Mouse (Mus musculus) kidney, adult 9 months (tissue): ENCODE results near the gene Abhd17c.

Experiments used
- DNase-seq: peaks from one replicate; pipeline ENCODE4 v3.0.0; 2022

Gene Abhd17c

DNA sequence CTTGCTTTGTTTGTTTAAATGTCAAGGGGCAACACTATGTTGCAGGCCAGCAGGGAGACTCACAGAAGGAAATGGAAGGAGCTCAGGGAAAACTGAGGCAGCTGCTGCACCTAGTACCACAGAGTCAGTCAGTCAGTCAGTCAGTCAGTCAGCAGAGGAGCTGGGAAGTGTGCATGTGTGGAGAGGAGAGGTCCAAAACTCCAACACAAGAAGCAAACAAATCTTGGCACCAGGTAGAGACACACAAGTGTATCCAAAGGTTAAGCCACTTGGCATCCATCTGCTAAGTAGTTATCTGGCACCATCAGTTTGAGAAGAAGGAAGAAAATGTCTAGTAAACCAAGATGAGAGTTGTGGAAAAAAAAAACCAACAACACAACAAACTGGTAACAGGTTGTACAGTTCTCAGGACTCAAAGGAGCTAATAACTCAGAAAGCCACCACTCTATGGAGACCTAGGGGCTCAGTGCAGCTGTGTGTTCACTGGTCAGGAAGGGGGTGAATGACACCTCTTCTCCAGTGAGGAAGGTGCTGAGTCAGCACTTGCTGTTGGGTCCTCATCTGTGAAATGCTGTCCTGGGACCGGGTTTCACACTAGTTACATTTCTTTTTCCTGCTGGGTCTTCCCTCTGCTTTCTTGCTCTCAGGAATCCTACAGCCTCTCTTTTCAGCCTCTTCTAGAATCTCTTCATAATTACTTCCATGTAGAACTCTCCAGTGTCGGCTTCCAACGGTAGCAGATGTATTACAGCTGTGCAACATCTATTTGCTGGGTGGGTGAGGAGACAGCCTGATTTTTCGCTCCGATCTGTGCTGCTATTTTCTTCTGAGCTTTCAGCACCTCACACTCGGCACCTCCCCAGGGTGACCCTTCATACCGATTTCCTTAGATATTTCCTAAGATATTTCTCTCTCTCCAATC lies 34.8 kb downstream of the Abhd17c start:
- DNase-seq: peak; percentile 91

DNA sequence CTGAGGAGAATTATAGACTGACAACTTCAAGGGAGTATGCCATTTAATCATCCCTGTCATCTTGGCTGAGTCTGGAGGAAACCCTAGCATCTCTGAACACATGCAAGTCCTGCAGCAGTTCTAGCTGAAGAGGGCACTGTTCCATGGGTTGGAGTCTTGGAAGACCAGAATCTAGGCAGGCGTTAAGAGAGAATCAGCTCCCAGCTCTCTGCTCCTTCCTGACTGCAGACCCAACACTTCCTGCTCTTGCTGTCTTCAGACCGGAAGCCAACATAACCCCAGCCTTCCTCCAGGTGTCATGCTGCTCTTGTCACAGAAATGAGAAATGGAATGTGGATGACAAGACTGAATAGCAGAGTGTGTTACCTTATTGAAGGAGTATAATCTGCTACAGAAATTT lies 36.3 kb downstream of the Abhd17c start:
- peak; percentile 43 for DNase-seq

DNA sequence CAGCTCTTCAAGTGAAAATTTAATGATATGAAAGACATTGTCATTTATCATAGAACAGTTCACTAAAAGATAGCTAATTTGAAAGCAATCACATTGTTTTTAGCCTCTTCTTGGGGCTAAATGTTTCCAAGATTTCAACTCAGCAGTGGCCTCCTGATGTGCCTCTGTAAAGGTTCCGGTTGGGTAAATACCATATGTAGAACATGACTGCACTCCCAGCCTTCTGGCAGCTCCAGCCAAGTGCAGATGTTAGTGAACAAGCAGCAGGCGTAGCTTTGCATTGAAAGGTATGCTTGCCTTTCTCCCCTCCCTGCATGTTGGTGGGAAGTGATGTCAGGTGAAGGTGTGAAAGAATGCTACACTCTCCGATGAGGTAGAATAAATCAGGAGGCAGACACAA lies 36.9 kb downstream of the Abhd17c start:
- DNase-seq: no peak

DNA sequence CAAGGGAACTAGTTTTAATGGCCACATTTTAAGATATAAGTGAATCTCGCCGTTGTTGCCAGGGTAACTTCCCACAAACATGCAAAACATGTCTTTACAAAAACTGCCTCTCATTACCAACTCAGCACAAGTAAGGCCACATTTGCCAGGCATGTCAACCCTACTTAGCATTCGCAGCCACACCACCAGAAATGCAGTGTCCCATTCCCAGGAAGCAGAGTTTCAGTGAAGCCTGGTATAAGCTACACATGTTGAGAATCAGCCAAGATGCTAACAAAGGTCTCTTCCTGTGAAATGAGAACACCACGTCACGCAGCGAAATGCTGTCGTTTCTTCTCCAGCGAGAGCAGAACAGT lies 38.7 kb downstream of the Abhd17c start:
- DNase-seq: no peak

DNA sequence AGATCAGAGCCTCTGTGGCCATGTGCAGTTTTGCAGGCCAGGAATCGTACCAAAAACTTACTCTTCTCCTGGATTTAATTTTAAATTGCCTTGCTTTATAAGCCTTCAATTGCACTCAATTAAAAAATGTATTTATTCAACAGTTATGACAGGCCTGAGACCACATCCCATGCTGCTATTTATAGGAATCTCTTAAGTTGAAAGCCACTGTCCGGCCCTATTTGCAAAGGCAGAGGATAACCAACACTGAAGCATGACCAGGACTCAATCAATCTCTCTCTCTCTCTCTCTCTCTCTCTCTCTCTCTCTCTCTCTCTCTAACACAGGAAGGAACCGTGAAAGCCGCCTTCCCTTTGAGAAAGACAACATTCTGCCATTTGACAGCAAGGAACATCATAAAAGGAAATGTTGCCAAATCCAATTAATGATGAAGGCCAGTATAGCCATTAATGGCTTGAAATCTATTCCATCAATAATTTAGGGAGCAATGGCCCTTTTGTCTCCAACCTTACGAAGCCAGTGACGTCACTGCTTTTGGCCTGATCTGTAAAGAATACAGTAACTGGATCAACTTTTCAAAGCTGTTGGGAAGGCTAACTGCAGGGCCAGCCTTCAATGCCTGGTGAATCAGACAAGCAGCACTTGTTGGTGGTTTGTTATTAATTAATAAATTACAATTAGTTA lies 39.2 kb downstream of the Abhd17c start:
- DNase-seq: no peak

DNA sequence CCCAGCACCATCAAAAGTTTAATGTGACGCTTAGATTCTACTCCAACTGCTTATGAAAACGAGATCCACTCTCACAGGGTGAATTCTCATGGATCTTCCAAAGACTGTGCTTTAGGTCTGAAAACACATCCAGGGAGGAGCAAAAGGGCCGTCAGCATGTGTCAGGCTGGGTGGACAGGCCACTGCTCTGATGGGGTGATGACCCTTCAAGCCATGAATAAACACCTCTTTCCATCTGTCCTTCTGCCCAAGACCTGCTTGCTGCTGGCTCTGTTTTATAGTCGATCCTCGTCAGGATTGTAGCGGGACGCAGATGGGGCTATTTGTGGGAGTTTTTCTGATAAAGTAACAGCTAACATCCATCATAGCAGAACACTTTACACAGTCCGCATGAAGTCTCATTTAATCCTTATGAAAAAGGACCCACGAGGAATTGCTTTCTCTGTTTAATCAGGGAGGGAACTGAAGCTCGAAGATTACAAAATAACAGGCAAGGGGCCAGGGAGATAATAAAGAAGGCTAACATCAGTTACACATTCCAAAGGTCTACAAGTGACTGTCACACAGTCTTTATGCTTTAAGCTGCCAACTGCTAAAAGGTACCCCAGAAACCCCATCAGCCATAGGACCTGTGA lies 39.9 kb downstream of the Abhd17c start:
- no peak for DNase-seq

DNA sequence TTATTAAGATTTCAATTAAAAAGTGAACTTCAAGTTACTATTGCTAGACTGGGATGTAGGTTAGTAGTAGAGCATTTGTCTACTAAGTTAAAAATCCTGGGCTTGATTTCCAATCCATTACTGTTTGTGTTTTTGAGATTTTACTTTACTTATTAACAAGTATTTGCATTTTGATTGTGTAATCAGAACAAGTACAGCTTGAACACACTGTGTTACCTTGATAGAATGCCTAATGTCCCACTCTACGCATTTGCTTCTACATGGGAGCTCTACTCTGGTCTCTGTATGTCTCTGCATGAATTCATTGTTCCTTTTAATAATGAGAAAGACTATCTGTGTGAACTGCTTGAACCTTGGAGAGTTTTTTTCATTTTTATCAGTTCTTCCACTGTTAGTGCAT lies 44.8 kb downstream of the Abhd17c start:
- no peak for DNase-seq

DNA sequence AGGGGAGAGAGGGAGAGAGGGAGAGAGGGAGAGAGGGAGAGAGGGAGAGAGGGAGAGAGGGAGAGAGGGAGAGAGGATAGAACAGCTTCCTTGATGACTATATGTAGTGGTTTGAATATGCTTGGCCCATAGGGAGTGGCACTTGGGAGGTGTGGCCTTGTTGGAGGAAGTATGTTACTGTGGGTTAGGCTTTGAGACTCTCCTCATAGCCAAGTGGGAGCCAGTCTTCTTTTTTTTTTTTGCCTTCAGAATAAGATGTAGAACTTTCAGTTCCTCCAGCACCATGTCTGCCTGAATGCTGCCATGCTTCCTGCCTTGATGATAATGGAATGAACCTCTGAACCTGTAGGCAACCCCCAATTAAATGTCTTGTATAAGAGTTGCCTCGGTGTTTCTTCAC lies 49.1 kb downstream of the Abhd17c start:
- DNase-seq: no peak

DNA sequence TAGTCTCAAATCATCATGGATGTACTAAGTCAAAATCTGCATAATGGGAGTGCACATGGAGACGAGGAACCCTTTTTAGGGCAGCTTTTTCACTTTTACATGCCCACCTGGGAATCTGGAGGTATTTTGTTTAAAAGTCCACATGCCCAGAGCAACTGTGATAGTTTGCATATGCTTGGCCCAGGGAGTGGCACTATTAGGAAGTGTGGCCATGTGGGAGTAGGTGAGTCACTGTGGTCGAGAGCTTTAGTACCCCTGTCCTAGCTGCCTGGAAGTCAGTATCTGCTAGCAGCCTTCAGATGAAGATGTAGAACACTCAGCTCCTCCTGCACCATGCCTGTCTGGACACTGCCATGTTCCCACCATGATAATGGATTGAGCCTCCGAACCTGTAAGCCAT lies 51.0 kb downstream of the Abhd17c start:
- DNase-seq: no peak

DNA sequence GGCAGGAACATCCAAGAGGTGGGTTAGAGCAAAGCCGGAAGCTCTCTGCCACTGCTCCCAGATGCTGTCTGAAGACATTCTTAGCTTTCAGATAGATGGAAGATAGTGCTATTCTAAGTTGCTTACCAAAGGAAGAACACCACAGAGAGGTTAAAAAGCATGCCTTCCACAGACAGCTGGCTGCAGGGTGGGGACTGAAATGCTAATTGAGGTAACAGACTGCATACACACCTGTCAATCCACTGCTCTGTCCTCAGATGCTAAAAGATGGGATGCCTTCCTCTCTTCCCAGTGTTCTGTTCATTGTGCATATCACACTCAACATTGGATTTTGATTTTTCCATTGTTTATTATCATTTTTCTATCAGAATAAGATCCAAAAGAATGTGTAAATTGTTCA lies 53.6 kb downstream of the Abhd17c start:
- no peak for DNase-seq

DNA sequence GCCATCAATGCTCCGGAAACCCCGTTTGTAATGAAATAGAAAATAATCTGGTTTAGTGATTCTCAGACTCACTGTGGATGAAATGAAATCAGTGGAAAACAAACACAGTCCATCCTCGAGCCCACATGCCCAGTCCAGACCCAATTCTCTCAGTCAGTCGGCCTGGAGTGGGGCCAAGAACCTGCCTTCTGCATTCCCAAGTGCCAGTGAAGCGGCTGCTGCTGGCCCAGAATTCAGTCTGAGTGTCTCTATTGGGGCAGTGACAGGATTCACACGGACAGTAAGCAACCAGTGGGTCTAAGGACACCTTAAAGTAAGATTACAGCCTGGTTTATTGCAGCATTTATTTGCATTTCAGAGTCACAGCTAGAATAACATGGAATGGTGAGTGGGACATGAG lies 55.2 kb downstream of the Abhd17c start:
- peak; percentile 68 for DNase-seq

DNA sequence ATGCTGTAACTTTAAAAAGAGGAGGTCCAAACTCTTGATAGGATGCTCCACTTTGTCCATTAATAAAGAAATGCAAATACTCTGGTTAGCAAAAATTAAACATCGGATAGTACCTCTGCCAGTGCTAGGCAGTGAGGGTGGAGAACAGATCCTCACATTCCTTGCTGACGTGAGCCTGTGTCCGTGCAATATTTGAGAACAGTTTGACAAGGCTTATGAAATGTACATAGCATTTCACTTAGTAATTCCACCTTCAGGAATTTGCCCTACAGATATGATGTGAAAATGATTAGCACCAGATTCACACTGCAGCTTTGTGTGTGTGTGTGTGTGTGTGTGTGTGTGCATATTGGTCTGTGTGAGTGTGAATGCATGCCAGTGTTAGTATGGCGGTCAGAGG lies 60.9 kb downstream of the Abhd17c start:
- no peak for DNase-seq

DNA sequence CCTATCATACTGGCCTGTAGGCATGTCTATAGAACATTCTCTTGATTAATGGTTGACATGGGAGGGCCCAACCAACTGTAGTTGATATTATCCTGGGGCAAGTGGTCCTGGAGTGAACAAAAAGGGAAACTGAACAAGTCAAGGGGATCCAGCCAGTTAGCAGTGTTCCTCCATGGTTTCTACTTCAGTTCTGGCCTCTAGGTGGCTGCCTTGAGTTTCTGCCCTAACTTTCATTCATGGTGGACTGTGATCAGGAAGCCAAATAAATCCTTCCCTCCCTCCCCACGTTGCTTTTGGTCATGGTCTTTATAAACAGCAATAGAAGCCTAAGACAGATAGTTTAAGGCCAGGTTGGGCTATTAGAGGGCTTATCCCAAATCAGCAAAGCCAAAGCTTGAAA lies 61.9 kb downstream of the Abhd17c start:
- peak; percentile 54 for DNase-seq

DNA sequence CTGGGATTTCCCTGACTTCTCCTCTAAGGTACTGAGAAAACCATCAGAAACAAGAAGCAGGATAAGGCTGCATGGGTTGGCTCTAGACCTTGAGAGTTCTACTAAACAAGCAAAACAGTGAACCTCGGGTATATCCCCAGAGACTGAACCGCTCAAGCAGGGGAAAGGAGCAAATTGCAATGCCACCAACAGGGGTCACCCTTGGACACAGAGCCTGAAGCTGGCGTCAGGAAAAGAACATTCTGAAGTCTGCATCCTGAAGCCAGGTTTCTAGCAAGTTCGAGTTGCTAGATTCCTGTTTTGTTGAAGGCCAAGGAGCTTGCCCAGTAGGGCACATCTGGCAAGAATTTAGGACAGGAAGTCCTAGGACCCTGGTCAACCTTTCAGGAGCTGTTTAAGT lies 62.7 kb downstream of the Abhd17c start:
- DNase-seq: peak; percentile 90

DNA sequence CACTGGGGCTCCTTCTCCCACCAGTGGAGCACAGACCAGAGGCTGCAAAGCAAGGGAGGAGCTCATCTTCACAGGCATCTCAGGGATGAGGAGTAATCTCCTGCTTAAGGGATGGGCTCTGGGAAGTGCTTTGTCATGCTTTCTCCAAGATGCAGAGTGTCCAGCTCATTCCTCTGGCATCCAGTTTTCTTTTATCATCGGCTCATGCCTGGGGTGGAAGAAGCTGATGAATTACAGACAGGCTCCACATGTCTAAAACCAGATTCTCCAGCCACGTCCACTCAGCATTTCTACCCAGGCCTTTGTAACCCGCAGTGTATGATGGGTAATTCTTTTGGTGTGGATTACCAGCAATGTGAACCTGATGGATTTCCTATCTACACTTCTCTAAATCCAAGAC lies 63.5 kb downstream of the Abhd17c start:
- DNase-seq: no peak

DNA sequence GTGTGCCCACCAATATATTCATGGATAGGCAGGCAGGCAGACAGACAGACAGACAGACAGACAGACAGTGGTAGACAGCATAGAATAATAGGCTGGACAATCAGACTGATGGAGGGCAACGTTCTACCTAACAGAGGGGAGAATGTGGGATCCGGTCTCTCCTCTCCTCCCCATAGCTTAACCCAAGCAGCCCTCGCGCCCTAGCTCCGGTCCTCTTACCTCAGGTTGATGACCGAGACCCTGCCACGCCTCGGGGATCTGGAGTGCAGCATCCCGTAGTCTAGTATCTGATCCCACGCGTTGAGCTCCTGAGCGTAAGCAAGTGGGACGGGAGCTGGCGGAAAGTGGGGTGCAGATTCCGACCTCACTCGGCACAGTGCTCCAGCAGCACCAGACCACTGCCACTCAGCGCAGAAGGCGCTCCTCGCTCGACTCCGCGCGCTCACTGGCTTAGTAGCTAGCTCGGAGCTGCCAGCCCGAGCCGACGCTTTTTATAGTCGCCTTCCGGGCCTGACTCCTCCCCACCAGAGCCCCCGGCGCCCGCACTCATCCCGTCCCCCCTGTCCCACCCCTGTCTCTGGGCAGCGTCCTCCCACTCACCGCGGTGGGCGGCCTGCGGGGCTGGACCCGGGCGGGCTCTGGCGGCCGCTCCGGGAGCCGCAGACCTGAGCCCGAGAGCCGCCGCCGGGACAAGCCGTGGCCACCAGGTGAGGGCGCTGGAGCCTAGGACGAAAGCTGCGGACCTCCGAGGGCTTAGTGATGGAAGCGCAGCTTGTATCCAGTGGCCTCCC lies 65.5 kb downstream of the Abhd17c start, which contains the start of gene Cemip:
Gene Cemip (minus strand): TSS at position 464 of the 791 bp plus-strand sequence.
- DNase-seq: peak; percentile 82

DNA sequence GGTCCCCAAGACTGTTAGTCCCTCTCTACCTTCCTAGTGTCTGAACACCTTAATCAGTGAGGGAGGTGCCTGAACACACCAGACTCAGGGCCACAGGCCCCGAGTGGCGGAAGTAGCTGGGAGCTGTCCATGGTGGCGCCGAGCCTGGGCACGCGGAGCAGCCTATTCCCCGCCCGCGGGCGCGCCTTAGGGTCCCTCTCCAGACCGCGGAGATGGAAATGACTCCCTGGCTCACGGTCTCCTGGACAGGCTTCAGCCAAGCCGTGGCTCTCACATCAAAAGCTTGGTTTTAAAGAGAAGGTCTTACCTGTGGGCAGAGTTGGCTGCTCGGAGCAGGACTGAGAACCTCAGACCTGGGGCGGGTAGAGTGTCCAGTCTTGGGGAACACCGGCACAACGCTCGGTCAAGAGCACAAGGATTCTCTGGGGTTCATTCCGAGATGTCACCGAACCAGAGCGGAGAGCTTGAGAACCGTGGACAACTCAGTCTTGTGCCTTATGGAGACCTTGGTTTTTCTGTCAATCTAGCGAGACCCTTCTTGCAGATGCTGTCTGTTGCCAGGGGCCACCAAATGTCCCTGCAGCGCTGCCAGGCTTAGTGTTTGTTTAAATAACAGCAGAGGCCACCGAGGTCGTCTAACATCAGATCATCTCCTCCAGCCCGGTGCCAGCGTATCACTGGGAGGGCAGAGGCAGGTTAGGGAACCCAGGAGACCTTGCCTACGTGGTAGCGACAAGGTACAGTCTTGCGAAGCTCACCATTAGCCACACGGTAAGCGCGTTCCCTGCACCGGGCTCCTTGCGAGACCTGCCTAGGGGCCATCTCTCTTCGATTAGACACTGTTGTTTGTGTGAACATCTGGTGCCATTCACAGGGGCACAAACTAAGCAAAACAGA lies 66.4 kb downstream of the Abhd17c start:
- DNase-seq: peak; percentile 57

DNA sequence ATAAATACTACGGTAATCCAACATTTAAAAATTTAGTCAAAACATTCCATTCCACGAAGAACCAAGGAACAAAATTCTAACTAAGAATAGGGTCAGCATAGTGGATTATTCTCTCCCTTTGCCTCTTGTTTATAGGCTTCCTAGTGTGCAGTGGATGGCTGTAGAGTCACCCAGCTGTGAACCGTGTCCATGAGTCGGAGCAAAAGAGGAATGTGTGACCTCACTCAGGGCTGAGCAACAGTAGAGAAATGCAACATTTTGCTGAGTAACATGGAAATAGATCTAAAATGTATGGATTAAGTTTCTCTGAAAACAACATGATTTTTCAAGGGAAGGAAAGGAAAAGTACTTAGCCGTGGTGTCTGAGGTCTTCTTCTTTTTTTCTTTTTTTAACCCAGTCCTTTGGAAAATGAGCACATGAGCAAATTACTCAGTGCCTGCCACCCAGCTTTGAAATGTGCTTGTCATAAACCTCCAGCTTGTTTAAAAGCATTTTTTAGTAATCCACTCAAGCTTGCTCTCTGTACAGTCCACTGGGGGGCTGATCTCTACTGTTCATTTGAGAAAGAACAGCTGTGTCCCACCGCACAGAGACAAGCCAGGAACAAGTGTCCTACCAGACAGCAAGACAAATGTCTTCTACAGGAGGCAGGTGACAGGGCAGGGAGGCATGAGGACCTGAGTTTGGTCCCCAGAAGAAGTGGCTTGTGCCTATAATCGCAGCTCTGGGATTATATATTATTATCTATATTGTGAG lies 74.3 kb downstream of the Abhd17c start:
- no peak for DNase-seq

DNA sequence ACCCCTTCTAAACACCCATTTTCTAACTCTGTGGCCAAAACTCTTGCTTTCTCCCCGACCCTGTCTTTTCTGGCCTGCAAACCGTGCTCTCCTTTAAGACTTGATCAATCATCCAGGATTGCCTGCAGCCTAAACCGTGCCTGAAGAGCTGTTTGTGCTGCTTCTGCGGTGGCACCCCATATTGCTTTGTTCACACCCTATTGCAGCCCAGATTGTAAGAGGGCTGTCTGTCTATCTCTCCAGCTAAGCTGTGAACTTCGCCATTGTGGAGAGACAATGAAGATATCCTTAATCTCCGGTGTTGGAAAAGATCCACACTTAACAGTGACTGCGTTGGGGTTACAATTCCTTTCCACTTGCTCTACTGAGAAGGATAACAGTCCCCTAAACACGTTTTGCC lies 77.4 kb downstream of the Abhd17c start:
- no peak for DNase-seq

DNA sequence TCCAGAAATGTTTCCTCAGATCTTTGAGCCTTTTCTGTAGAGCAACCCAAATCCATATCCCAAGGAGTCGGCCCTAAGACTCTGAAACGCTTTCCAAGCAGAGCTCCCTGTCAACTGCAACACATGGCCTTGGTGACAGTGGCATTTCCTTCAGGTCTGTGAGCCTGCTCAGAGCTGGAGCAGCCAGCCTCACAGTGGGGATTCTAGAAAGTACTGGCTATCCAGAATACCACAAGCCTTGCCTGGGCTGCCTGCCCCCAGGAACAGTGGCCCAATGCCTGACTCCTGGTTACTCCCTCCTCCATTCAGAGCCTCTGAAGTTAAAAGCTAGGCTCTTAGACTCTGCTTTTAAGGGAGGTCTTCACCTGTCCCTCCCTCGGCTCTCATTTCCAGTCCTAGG lies 77.8 kb downstream of the Abhd17c start:
- DNase-seq: no peak

DNA sequence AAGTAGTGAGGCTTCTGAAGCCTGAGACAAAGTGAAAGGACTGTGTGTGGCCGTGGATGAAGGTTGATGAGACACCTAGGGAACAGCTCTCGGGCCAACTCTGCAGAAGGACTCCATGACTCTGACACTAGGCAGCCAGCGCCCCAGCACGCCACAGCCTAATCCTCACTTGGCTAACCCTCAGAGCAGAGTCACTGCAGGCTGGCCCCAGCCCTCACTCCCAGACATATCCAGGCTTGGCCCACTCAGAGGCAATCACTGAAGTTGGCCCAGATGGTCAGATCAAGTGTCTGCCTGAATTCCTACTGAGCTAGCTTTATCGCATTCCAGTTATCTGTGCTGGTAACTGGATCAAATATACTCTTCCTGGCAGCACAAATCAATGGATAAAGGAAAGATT lies 82.8 kb downstream of the Abhd17c start:
- no peak for DNase-seq
